Mouse (Mus musculus): ENCODE data around the gene Col16a1.

Col16a1 gene

GRCm38 (mm10) chr4:130130641-130131350 lies 83.2 kb downstream of the Col16a1 start:
- DNase-seq (ENCODE audit: low spot score): no peak

GRCm38 (mm10) chr4:130131448-130132105 lies 83.9 kb downstream of the Col16a1 start:
- DNase-seq (ENCODE audit: low spot score): no peak

- no peak for DNase-seq (ENCODE audit: low spot score)
Observed at GRCm38 (mm10) chr4:130133399-130133798, 85.8 kb downstream of the Col16a1 start.

GRCm38 (mm10) chr4:130138441-130139213 lies 91.0 kb downstream of the Col16a1 start:
- DNase-seq (ENCODE audit: low spot score): peak; percentile 80

- no peak for DNase-seq (ENCODE audit: low spot score)
Observed at GRCm38 (mm10) chr4:130139214-130139492, 91.5 kb downstream of the Col16a1 start, which contains the start of gene Hcrtr1. Gene Hcrtr1, minus strand, starts transcription at chr4:130139359.

GRCm38 (mm10) chr4:130140992-130141402 lies 93.4 kb downstream of the Col16a1 start:
- no peak for DNase-seq (ENCODE audit: low spot score)

GRCm38 (mm10) chr4:130141786-130142185 lies 94.1 kb downstream of the Col16a1 start:
- DNase-seq (ENCODE audit: low spot score): no peak

- DNase-seq (ENCODE audit: low spot score): no peak
Observed at GRCm38 (mm10) chr4:130148405-130148804, 100.8 kb downstream of the Col16a1 start.
